Mouse (Mus musculus) bone marrow, adult 2 months (tissue): ENCODE results near the gene Rec8.

Experiments used
- CTCF ChIP-seq: fragments of 200-500 bp; IDR thresholded peaks from 2 replicates; pipeline ENCODE4 v1.5.1; 2011; ENCODE audit warnings: low read length, control low read depth; ENCODE audit not compliant: control insufficient read depth, insufficient read depth
- POLR2A ChIP-seq: fragments of 200-500 bp; IDR thresholded peaks from 2 replicates; pipeline ENCODE4 v1.6.1; 2011; ENCODE audit warnings: low read depth, mild to moderate bottlenecking, control low read depth, low read length, borderline replicate concordance; ENCODE audit not compliant: control insufficient read depth

DNA sequence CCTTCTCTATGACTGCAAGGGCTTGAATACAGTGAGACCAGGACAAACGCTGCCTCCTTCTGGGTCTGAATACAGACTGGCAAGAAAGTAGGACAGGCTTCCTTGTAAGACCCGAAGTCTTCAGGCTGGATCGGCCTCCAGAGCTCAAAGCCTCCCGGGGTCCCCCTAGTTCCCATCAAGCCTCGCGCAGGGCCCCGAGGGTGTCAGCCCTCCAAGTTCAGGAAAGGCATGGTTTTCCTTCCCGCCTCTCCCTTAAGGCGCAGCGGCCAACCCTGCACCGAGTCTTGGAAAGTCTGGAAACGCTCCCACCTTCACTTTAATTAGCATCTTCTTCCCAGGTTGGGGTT, 53.6 kb downstream of the Rec8 start:
- TF ChIP-seq POLR2A (no peak), CTCF (no peak)
